Comparison of ENCODE assay signal across 10 mouse cellular contexts in the genomic region with DNA sequence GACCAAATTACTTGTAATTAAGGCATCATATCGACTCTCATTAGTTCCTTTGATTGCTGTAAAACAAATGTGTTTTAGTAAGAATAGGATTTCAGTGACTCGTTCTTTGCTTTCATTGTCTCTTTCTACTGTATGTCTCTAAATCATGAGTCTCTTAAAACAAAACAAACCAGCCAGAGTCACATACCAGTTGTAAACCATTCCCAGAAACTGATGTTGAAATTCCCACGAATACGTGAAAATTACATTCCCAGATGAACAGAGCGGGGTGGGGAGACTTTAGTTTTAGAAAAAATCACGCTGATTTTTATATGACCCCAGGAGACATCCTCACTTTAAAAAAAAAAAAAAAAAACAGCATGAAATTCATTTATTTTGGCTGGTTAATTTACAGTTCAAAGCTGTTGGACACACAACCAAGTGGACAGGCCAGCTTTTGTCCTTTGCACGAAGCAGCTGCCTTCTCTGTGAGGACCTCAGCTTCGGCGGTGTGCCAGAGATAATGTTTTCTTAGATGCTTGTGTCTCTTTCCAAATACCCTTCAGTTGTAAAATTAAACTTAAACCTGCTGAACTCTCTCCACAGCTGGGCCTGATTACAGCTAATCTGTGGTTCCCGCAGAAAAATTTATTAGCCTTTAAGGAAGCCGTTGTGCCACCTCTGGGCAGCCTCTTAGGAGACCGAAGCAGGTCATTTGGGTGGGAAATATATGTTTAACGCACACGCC.
DNase-seq lines count a peak whose midpoint lies in the region; ATAC-seq and TF ChIP-seq lines count a peak whose summit lies in the region.
"Had no signal": no experiment of that assay in that cellular context is flagged by ENCODE, and none has a peak within 500 bp of the region (broad histone marks: within the 10 kb centered on the region; RNA-seq: fewer than 3 reads in every experiment).

No protein-coding gene starts in this region.

- no peak for ATAC-seq in midbrain, embryonic 11.5 days (ENCODE audit: low FRiP score)
- ATAC-seq in forebrain, postnatal 0 days, result no peak

- TF ChIP-seq CTCF in forebrain, postnatal 0 days (IDR thresholded peaks at IDR 0.05; ENCODE audit: low read depth), result no peak

- H3K4me3 ChIP-seq in midbrain, embryonic 11.5 days (ENCODE audit: low read depth, low read length), result no peak overlapping the region
- no peak overlapping the region for H3K4me3 ChIP-seq in midbrain, embryonic 10.5 days
- H3K4me3 ChIP-seq in forebrain, postnatal 0 days (ENCODE audit: low read depth, low read length), result no peak overlapping the region
- H3K4me3 ChIP-seq: liver, embryonic 15.5 days had no signal

- no peak overlapping the region for H3K4me2 ChIP-seq in midbrain, embryonic 11.5 days
- no peak overlapping the region for H3K4me2 ChIP-seq in forebrain, postnatal 0 days (ENCODE audit: low read depth)
- H3K4me2 ChIP-seq: liver, embryonic 15.5 days had no signal

- no peak overlapping the region for H3K27ac ChIP-seq in midbrain, embryonic 11.5 days (ENCODE audit: low read depth, low read length)
- no peak overlapping the region for H3K27ac ChIP-seq in midbrain, embryonic 10.5 days (replicated peaks)
- H3K27ac ChIP-seq in forebrain, postnatal 0 days (ENCODE audit: low read depth, low read length), result no peak overlapping the region
- H3K27ac ChIP-seq: liver, embryonic 15.5 days had no signal

- H3K9ac ChIP-seq in midbrain, embryonic 11.5 days (ENCODE audit: low read length), result no peak overlapping the region
- H3K9ac ChIP-seq in forebrain, postnatal 0 days, result no peak overlapping the region
- H3K9ac ChIP-seq: liver, embryonic 15.5 days had no signal

- H3K9me3 ChIP-seq in midbrain, embryonic 11.5 days (ENCODE audit: control insufficient read depth, low read length), result no peaks in the 10 kb centered on the region
- H3K9me3 ChIP-seq in midbrain, embryonic 10.5 days (replicated peaks), result no peaks in the 10 kb centered on the region
- no peaks in the 10 kb centered on the region for H3K9me3 ChIP-seq in forebrain, postnatal 0 days (ENCODE audit: low read length)
- H3K9me3 ChIP-seq: G1E; liver, embryonic 15.5 days had no signal

- H3K4me1 ChIP-seq in midbrain, embryonic 11.5 days (ENCODE audit: control insufficient read depth, insufficient read depth, low read length), result no peaks in the 10 kb centered on the region
- H3K4me1 ChIP-seq in midbrain, embryonic 10.5 days, result no peaks in the 10 kb centered on the region
- H3K4me1 ChIP-seq in forebrain, postnatal 0 days (ENCODE audit: insufficient read depth), result no peaks in the 10 kb centered on the region
- H3K4me1 ChIP-seq: liver, embryonic 15.5 days had no signal

- H3K27me3 ChIP-seq in midbrain, embryonic 11.5 days (ENCODE audit: control insufficient read depth, insufficient read depth, low read length), result no peaks in the 10 kb centered on the region
- H3K27me3 ChIP-seq in midbrain, embryonic 10.5 days (ENCODE audit: low read depth, poor library complexity, severe bottlenecking), result no peaks in the 10 kb centered on the region
- H3K27me3 ChIP-seq in forebrain, postnatal 0 days (ENCODE audit: insufficient read depth, low read length), result no peaks in the 10 kb centered on the region
- H3K27me3 ChIP-seq: liver, embryonic 15.5 days had no signal

- H3K36me3 ChIP-seq in midbrain, embryonic 11.5 days (ENCODE audit: control insufficient read depth, insufficient read depth, low read length), result no peaks in the 10 kb centered on the region
- H3K36me3 ChIP-seq in midbrain, embryonic 10.5 days, result no peaks in the 10 kb centered on the region
- no peaks in the 10 kb centered on the region for H3K36me3 ChIP-seq in forebrain, postnatal 0 days (ENCODE audit: insufficient read depth)
- H3K36me3 ChIP-seq: G1E; liver, embryonic 15.5 days had no signal

- WGBS in midbrain, embryonic 11.5 days, result 82% methylated on average over 14 of the region's 14 CpGs
- WGBS in midbrain, embryonic 10.5 days, result 85% methylated on average over 14 of the region's 14 CpGs
- WGBS in forebrain, postnatal 0 days, result 82% methylated on average over 14 of the region's 14 CpGs

- peak; percentile 82 for DNase-seq in midbrain, embryonic 11.5 days (ENCODE audit: low spot score, missing footprints)
- DNase-seq in midbrain, embryonic 10.5 days (ENCODE audit: low spot score), result no peak
- DNase-seq in heart, adult 8-10 months (ENCODE audit: low spot score), result peak; percentile 53
- peak; percentile 80 for DNase-seq in kidney, postnatal 14 days
- DNase-seq in testis, postnatal 10 days (ENCODE audit: low spot score), result peak; percentile 55
- DNase-seq in forebrain, postnatal 0 days, result no peak
- no peak for DNase-seq in cerebellum, postnatal 36 days
- no peak for DNase-seq in thymus, postnatal 0 days (ENCODE audit: low spot score)

Comparison
In these comparisons a context has a peak if more than half of its experiments do, and no peak if none do; other contexts are left out.
1. DNase-seq: peak in midbrain, embryonic 11.5 days (single experiment), heart, adult 8-10 months (single experiment), kidney, postnatal 14 days (single experiment) and testis, postnatal 10 days (single experiment); none in midbrain, embryonic 10.5 days (single experiment), forebrain, postnatal 0 days (single experiment), cerebellum, postnatal 36 days (0 of 2) and thymus, postnatal 0 days (single experiment).